32 mouse cellular contexts compared by ENCODE assay signal in genomic region chr16:23181942-23182597, GRCm38 (mm10). TPM values are rescaled to one million over a fixed set of nuclear protein-coding genes. Genes with fewer than 3 reads are reported as not detected.
DNase-seq lines count a peak whose midpoint lies in the region; TF ChIP-seq lines count a peak whose summit lies in the region.
"Had no signal": no experiment of that assay in that cellular context is flagged by ENCODE, and none has a peak within 500 bp of the region (broad histone marks: within the 10 kb centered on the region; RNA-seq: fewer than 3 reads in every experiment).

No protein-coding gene starts in this region.

- peaks cover 20% of the 10 kb centered on the region for H3K4me1 ChIP-seq in spleen, adult 2 months (ENCODE audit: control insufficient read depth, insufficient read depth, insufficient read length)
- H3K4me1 ChIP-seq: embryonic facial prominence, embryonic 15.5 days; heart, embryonic 15.5 days; intestine, embryonic 15.5 days; limb, embryonic 13.5 days; midbrain, embryonic 13.5 days; stomach, embryonic 15.5 days had no signal

- H3K27ac ChIP-seq in gastrocnemius, adult 2 months: peak overlapping the region; percentile 35; the same call in 1 of the 2 replicates
- H3K27ac ChIP-seq in spleen, adult 2 months (ENCODE audit: insufficient read depth, low read length): peak overlapping the region; percentile 83
- H3K27ac ChIP-seq: embryonic facial prominence, embryonic 15.5 days; heart, embryonic 15.5 days; hindbrain, embryonic 14.5 days; intestine, embryonic 15.5 days; limb, embryonic 13.5 days; liver, embryonic 14.5 days; midbrain, embryonic 13.5 days; stomach, embryonic 15.5 days had no signal

- no peaks in the 10 kb centered on the region for H3K36me3 ChIP-seq in spleen, adult 2 months (ENCODE audit: control insufficient read depth, insufficient read depth, low read length)
- H3K36me3 ChIP-seq: embryonic facial prominence, embryonic 15.5 days; G1E; heart, embryonic 15.5 days; intestine, embryonic 15.5 days; limb, embryonic 13.5 days; midbrain, embryonic 13.5 days; stomach, embryonic 15.5 days had no signal

- WGBS in spleen, adult 2 months: 13% methylated on average over 1 of the region's 1 CpGs

- no peaks in the 10 kb centered on the region for H3K27me3 ChIP-seq in spleen, adult 2 months (ENCODE audit: control insufficient read depth, insufficient read depth, low read length)
- H3K27me3 ChIP-seq: CH12.LX; embryonic facial prominence, embryonic 15.5 days; heart, embryonic 15.5 days; intestine, embryonic 15.5 days; limb, embryonic 13.5 days; midbrain, embryonic 13.5 days; stomach, embryonic 15.5 days had no signal

- H3K4me3 ChIP-seq in gastrocnemius, adult 2 months: no peak overlapping the region
- H3K4me3 ChIP-seq in spleen, adult 2 months (ENCODE audit: extremely low read depth, insufficient read depth, insufficient read length): no peak overlapping the region
- H3K4me3 ChIP-seq: embryonic facial prominence, embryonic 15.5 days; heart, embryonic 15.5 days; intestine, embryonic 15.5 days; limb, embryonic 13.5 days; midbrain, embryonic 13.5 days; stomach, embryonic 15.5 days had no signal

- TF ChIP-seq POLR2A in spleen, adult 2 months (IDR thresholded peaks at IDR 0.05; ENCODE audit: low read depth, low read length): no peak

- no peak for TF ChIP-seq CTCF in gastrocnemius, adult 2 months (IDR thresholded peaks at IDR 0.05)
- TF ChIP-seq CTCF in spleen, adult 2 months (IDR thresholded peaks at IDR 0.05; ENCODE audit: extremely low read depth, insufficient read depth, insufficient read length, insufficient replicate concordance): no peak

- DNase-seq in gastrocnemius, adult 2 months: no peak
- DNase-seq in gastrocnemius, postnatal 10 days: no peak
- no peak for DNase-seq in spleen, adult 2 months (ENCODE audit: low read depth in 1 of 2, low spot score in 2 of 2)
- no peak for DNase-seq in spleen, postnatal 10 days (ENCODE audit: low spot score in 2 of 2)
- peak; percentile 48 for DNase-seq in induced T-regulatory cell, adult 2 months (ENCODE audit: low read depth)
- DNase-seq in ovary, postnatal 14 days (ENCODE audit: low spot score): no peak
- no peak for DNase-seq in cerebellum, adult 11-12 months
- DNase-seq: adrenal gland, adult 2 months; cerebellum, adult 8-10 months; gastrocnemius, postnatal 14 days; heart, postnatal 4 days; kidney, adult 8-10 months; kidney, postnatal 25 days; lung, postnatal 10 days; retina, postnatal 1 day; right cerebral cortex, postnatal 25 days; thymus, postnatal 4 days had no signal

- intact Hi-C loops in gastrocnemius, adult 2 months (cut with DNase I): no loop called here

RNA-seq across cellular contexts. Expression of gene Adipoq, which starts 35.7 kb away (rescaled TPM):
- 1 to 10 TPM in 1 of 2 experiments, under 1 TPM in 1; 0.87 to 8.6 TPM for total RNA-seq in gastrocnemius, adult 2 months (2021)
- total RNA-seq in gastrocnemius, postnatal 10 days (2021): 10 to 100 TPM; 12.4 to 15.1 TPM
- polyA plus RNA-seq in spleen, adult 2 months (2012; rRNA removed): 2.9 and 5.8 TPM in 2 replicates
- total RNA-seq: left cerebral cortex, adult 18-20 months; left cerebral cortex, postnatal 25 days; monocyte, adult 5-6 weeks had no signal
- polyA plus RNA-seq: forebrain, embryonic 14.5 days; G1E; heart, embryonic 15.5 days; hindbrain, embryonic 14.5 days; intestine, embryonic 15.5 days; liver, embryonic 14.5 days; neural tube, embryonic 11.5 days; stomach, embryonic 15.5 days had no signal

RNA-seq across cellular contexts. Expression of gene St6gal1, which starts 42.5 kb away (rescaled TPM):
- total RNA-seq in gastrocnemius, adult 2 months (2021): 1 to 10 TPM; 2.6 to 3.5 TPM
- 1 to 10 TPM; 9.5 to 9.8 TPM for total RNA-seq in gastrocnemius, postnatal 10 days (2021)
- polyA plus RNA-seq in spleen, adult 2 months (2012; rRNA removed): 30.5 and 33.1 TPM in 2 replicates

RNA-seq across cellular contexts. Expression of gene Rfc4, which starts 54.5 kb away (rescaled TPM):
- total RNA-seq in gastrocnemius, adult 2 months (2021): 1 to 10 TPM; 7.6 to 7.9 TPM
- 1 to 10 TPM; 7.4 to 8.2 TPM for total RNA-seq in gastrocnemius, postnatal 10 days (2021)
- 0.22 and 0.63 TPM in 2 replicates for polyA plus RNA-seq in spleen, adult 2 months (2012; rRNA removed)
- polyA plus RNA-seq: adrenal gland, adult 2 months had no signal
